Mouse (Mus musculus): ENCODE data around the gene Rogdi.

Gene Rogdi

GRCm38 (mm10) chr16:5013054-5013838 lies at the start of gene Rogdi:
Rogdi (minus strand) TSS chr16:5013553.
- DNase-seq (ENCODE audit: low read depth, low spot score) = peak; percentile 97

DNA sequence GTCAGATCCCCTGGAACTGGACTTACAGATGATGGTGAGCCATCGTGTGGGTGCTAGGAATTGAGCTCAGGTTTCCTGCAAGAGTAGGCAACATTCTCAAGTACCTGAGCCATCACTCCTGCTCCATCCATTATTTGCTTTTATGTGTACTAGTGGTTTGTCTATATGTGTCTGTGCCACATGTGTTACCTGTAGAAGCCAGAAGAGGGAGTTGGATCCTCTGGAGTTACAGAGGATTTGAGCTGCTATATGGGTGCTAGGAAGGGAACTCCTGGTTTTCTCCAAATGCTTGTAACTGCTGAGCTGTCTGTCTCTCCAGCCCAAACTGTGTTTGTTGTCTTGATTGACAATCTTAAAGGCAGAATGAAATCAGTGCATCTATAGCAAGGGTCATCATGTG lies 44.8 kb upstream of the Rogdi start:
- DNase-seq (ENCODE audit: low read depth, low spot score) = no peak

GRCm38 (mm10) chr16:5050251-5051110 lies 37.1 kb upstream of the Rogdi start:
- peak; percentile 14 for DNase-seq (ENCODE audit: low read depth, low spot score)

GRCm38 (mm10) chr16:5049774-5050234 lies 36.5 kb upstream of the Rogdi start, which contains the start of the genes Glyr1 and Ubn1:
Glyr1 (minus strand) TSS chr16:5049863.
Ubn1 (plus strand) TSS chr16:5050057.
- peak; percentile 98 for DNase-seq (ENCODE audit: low read depth, low spot score)

DNA sequence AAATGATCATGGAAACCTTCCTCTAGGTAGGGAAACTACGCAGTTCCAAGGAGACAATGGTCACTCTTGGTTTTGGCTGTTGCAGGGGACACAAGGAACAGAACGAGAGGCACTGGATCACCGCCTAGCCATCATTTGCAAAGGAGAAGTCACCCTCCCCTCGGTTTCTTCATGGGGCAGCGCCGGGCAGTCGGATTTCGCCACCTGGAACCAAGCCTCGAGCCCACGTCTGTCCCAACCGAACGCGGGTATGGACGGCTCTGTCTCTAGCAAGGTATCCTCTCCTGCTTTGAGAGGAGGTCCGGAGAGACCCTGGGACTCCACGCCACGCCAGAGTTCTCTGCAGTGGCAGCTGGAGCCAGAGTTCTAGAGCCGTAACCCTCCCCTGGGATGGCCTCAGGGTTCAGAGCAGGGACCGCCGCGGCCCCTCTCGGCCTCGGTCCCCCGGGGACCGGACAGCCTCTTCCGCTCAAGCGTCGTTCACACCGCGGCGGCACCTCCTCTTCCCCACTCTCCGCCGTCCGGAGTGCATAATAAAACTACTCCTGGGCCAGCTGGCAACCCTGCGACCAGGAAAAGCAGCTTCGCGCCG lies 35.9 kb upstream of the Rogdi start:
- DNase-seq (ENCODE audit: low read depth, low spot score) = no peak

- DNase-seq (ENCODE audit: low read depth, low spot score) = no peak
Measured at GRCm38 (mm10) chr16:5045322-5045721, 32.0 kb upstream of the Rogdi start.

GRCm38 (mm10) chr16:5036649-5037234 lies 23.4 kb upstream of the Rogdi start:
- DNase-seq (ENCODE audit: low read depth, low spot score) = no peak

GRCm38 (mm10) chr16:5035591-5035990 lies 22.2 kb upstream of the Rogdi start:
- no peak for DNase-seq (ENCODE audit: low read depth, low spot score)

GRCm38 (mm10) chr16:5029847-5030246 lies 16.5 kb upstream of the Rogdi start:
- no peak for DNase-seq (ENCODE audit: low read depth, low spot score)

GRCm38 (mm10) chr16:5024021-5024420 lies 10.7 kb upstream of the Rogdi start:
- no peak for DNase-seq (ENCODE audit: low read depth, low spot score)

DNA sequence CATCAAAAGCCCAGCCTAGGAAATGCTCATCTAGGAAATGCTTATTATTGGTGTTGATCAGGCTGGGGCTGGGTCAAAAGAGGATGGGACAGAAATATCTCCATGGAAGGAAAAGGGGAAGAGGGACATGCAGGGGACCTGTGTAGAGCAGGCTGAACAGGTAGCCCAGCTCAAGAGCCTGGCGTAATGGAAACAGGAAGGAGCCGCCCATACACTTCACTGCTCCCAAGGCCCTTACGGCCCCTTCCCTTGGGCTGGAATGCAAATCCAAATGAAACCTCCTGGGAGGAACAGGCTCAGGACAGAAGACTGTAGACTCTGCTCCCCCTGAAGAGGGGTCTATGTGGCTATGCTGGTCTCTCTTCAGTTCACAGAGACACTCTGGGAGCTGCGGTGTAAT lies 1.2 kb upstream of the Rogdi start:
- no peak for DNase-seq (ENCODE audit: low read depth, low spot score)

DNA sequence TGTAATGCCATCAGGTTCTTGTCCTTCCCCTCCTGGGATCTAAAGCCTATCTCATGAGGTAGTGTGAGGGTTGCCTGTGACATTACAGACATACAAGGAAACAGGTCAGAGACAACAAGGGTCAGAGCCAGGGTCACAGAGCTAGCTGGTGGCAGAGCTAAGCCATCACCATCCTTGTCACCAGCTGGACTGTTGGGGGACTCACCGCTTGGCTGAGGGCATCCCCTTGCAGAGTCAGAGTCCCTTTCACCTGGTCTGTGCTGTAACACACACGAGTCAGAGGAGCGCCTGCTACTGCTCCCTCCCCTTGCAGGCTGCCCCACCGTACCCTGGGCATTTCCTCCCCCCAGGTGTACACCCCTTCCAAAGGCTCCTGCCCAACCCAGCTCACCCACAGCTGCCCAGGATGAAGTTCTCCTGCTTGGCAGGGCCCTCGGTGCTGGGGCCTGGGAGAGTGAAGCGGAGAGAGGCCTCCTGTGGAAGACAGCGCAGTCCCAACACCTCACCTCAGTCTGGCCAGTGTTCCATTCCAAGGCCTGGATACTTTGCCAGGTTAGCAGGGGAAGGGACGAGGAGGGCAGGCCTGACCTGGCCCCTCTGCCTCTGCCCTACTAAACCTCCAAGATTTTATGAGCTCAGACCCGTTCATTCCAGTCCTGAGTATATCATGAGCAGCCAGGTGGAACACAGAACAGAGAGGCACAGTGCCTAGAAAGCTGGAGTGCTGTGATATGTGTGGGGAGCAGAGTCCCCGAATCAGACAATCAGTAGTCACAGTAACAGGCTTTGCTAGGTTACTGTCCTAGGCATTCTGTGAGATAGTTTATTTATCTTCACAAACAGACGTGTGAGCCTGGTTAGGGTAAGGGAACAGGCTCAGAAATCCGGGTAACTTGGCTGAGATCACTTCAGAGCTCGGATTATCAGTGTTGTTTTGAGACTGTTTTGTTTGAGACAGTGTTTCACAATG lies 1.0 kb downstream of the Rogdi start:
- DNase-seq (ENCODE audit: low read depth, low spot score) = no peak

GRCm38 (mm10) chr16:5011285-5011684 lies 2.1 kb downstream of the Rogdi start:
- no peak for DNase-seq (ENCODE audit: low read depth, low spot score)

DNA sequence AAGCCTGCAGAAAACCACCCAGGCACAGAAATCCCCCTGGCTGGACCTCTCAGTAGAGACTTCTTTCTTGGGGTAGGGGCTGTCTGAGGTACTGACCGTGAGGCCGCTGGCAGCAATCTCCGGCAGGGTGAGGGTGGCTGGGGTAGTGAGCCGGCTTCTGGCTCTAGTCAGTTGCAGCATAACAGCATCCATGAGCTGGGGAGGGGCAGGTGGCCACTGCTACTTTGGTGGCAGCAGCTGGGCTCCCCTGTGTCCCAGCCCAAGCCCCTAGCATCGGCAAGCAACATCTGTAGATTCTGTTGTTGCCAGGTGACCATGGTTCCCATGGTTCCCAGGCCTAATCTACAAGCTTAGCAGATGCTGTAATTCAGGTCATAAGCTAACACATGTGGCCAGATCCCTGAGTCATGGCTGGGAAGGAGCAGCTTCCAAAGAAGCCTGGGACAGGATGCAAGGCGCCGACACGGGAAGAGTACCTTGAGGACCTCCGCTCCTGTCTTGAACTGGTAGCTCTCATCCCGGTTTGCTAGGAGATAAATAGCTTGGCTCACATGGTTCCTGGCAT lies 2.9 kb downstream of the Rogdi start:
- no peak for DNase-seq (ENCODE audit: low read depth, low spot score)

DNA sequence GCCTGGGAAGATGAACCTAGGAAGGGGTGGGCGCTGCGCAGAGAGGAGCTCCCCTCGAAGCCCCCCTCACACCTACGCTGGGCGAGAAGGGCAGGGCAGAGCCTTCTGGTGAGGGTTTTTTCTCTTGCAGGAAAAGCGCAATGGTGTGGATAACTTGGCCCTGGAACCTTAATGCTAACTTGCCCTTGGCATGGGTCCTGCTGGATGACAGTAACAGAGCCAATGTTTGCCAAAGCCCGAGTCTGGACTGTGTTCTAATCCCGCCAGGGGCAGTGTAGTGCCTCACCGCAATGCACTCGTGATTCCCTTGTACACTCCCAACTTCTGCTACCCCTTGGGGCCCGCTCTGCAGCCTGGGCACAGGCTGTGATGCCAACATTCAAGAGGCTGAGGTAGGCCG lies 5.3 kb downstream of the Rogdi start:
- DNase-seq (ENCODE audit: low read depth, low spot score) = no peak

GRCm38 (mm10) chr16:5007492-5007891 lies 5.9 kb downstream of the Rogdi start:
- DNase-seq (ENCODE audit: low read depth, low spot score) = no peak

DNA sequence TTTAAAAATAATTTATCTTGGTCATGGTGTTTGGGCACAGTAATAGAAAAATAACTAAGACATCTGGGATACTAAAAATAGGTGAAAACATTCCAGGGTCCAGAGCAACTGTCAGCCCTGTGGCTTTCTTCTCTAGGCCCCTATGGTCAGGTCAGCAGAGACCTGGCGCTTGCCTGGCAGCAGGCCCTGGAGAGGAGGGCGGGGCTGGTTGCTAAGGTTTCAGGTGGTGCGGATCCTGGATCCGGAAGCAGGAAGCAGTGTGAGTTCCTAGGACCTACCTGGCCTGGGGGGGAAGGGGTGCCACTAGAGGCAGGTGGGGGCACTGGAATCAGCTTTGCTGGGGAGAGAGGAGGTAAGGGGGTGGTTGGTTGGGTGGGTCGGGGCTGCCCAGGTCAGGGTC lies 6.3 kb downstream of the Rogdi start, which contains the start of gene Smim22:
Smim22 (plus strand) TSS at position 222 of the 400 bp plus-strand sequence.
- DNase-seq (ENCODE audit: low read depth, low spot score) = no peak

DNA sequence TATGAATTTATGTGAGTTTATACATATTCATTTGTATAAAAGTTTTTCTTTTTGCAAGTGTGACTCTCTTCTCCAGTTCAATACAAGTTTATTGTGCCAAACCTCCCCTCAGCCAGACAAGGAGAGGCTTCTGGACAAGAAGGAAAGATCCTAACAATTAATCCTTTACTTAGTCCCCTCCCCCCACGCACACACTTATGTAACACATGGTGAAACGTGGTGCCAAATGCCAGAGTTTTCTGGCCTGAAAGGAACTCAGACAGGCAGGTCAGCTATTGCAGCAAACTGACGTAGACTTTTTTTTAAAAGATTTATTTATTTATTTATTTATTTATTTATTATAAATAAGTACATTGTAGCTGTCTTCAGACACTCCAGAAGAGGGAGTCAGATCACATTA lies 12.7 kb downstream of the Rogdi start:
- DNase-seq (ENCODE audit: low read depth, low spot score) = no peak

DNA sequence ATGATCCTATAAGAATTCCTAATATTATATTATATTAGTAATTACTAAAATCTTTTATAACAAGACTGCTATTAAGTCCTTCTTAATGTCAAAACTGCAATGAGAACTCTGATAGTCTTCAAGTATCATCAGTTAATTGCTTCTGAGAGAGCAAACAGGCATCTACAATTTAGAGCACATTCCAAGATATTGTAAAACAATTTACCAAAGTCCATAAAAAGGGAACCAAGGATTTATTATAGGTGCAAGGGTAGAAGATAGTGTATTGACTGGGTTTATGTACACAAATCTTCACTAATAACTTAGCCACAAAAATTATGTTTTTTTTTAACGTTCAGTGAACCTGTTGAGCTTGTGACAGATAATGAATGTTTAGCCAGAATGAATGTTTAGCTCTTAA lies 14.4 kb downstream of the Rogdi start:
- DNase-seq (ENCODE audit: low read depth, low spot score) = no peak

DNA sequence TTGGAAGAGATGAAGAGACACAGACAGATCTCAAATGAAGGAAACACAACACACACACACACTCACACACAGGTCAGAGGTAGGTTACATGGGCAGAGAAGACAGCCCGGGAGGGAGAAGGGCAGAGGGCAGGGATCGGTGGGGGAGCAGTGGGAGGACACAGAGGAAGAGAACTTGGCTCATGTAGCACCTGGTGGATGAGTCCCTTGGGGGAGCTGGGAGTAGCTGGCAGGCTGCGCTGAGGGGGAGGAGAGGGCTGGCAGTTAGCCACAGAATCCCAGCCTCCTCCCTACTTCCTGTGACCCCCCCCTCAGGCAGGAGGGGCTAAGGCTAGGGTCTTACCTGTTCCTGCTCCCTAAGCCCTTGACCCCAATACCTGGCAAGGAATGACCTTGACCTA lies 15.8 kb downstream of the Rogdi start, which contains the start of gene Sept12:
Sept12 (minus strand) TSS at position 300 of the 400 bp plus-strand sequence.
- DNase-seq (ENCODE audit: low read depth, low spot score) = no peak
